13 mouse cellular contexts compared by ENCODE assay signal in genomic region chr4:133925204-133925603, GRCm38 (mm10).
"Had no signal": no experiment of that assay in that cellular context is flagged by ENCODE, and none has a peak within 500 bp of the region (broad histone marks: within the 10 kb centered on the region; RNA-seq: fewer than 3 reads in every experiment).

No protein-coding gene starts in this region.

- H3K4me1 ChIP-seq: midbrain, embryonic 15.5 days; neural tube, embryonic 12.5 days had no signal

- H3K9me3 ChIP-seq: limb, embryonic 15.5 days; liver, embryonic 13.5 days; megakaryocyte, embryonic 14.5 days; midbrain, embryonic 15.5 days; neural tube, embryonic 12.5 days had no signal

- H3K27ac ChIP-seq: left cerebral cortex, adult 2 months; limb, embryonic 15.5 days; liver, embryonic 13.5 days; macrophage; midbrain, embryonic 15.5 days; neural tube, embryonic 12.5 days; stomach, postnatal 0 days had no signal

- H3K4me3 ChIP-seq: left cerebral cortex, adult 2 months; limb, embryonic 15.5 days; liver, embryonic 13.5 days; megakaryocyte, embryonic 14.5 days; midbrain, embryonic 15.5 days; neural tube, embryonic 12.5 days had no signal

- H3K9ac ChIP-seq: limb, embryonic 15.5 days; liver, embryonic 13.5 days; midbrain, embryonic 15.5 days; neural tube, embryonic 12.5 days had no signal

- H3K36me3 ChIP-seq: limb, embryonic 15.5 days; liver, embryonic 13.5 days; midbrain, embryonic 15.5 days; neural tube, embryonic 12.5 days had no signal

- H3K27me3 ChIP-seq: limb, embryonic 15.5 days; liver, embryonic 13.5 days; midbrain, embryonic 15.5 days; neural tube, embryonic 12.5 days had no signal

- ATAC-seq: midbrain, embryonic 15.5 days had no signal

- H3K4me2 ChIP-seq: limb, embryonic 15.5 days; liver, embryonic 13.5 days; midbrain, embryonic 11.5 days; midbrain, embryonic 15.5 days; neural tube, embryonic 12.5 days had no signal

- DNase-seq: kidney, adult 8-10 months; kidney, postnatal 25 days; liver, embryonic 13.5 days; thymus, adult 2 months; thymus, postnatal 25 days had no signal
